Mouse (Mus musculus) megakaryocyte, embryonic 14.5 days (primary cell): ENCODE data around the gene Dbndd2.

Experiments used
- FLI1 ChIP-seq: IDR thresholded peaks from 2 replicates; pipeline ENCODE4 v1.6.1; 2012; ENCODE audit warnings: low read length, inconsistent platforms, mixed read lengths
- GATA1 ChIP-seq: IDR thresholded peaks from 3 replicates; pipeline ENCODE4 v1.6.1; 2012; ENCODE audit warnings: mixed read lengths, low read length, inconsistent platforms, borderline replicate concordance

DNA sequence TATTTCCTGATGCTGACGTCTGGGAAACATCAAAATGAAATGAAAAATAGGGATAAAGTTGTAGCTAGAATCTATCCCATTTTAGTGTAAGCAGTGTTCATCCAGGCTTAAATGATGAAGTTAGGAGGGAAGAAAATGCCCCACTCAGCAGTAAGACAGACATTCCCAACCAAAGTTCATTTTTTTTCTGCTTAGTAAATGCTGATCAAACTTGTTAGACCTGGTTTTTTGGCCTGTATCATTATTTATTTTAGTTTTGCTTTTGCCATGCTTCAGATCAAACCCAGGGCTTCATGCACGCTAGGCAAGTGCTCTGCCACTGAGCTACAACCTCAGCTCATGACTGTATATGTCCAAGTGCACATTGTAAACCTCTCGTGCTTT lies 39.8 kb upstream of the Dbndd2 start:
- TF ChIP-seq GATA1 = no peak
- no peak for TF ChIP-seq FLI1
